Mouse (Mus musculus) left cerebral cortex, adult 9 months (tissue): ENCODE measurements at regions not wholly inside any gene's neighbourhood (a gene's known extent, or its start where the extent isn't known, plus 50 kb on each side); places are given as distances from the start of the nearest gene placed in this dataset.

Experiments
- DNase-seq, 2 experiments: peaks; one replicate each; pipeline ENCODE4 v3.0.0; 2022; ENCODE audit warnings: low spot score in 2 of 2

- no peak for DNase-seq
Measured at GRCm38 (mm10) chr2:71690277-71691161, 54.9 kb upstream of the Itga6 start.

DNA sequence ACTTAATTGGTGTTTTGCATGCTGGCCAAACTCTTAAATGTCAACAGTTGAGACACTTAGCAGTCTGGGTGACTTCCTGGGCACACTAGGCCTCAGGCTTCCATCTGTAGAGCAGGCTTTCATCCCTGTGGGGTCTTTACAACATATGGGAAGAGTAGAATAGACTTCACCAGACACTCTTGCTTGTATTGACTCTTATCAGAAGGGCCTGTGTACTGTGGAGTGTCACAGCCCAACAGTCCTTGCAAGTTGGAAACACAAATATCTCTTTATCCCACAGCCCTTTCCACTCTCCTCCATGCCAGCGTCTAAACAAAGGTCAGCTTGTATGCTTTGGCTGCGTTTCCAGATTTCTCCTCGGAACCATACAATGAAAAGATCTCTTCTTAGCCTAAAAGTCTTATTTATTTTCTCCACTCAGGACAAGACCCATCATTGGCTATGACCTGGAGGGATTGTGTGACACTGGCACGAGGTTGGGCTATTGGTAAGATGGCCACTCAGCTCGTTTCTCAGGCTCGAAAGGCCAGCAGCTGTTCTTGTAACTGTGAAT, 50.6 kb upstream of the Itga6 start:
- no peak for DNase-seq
